Mouse (Mus musculus): ENCODE measurements around the gene Gm4131.
A peak's percentile ranks its signal among the peaks of the same experiment; 100 is the strongest.
"Not testable (repeated sequence)": the region's sequence is repeated elsewhere in the genome, so short reads cannot be mapped to it uniquely, and the experiment has no call there.

The Gm4131 gene

GRCm38 (mm10) chr14:62566821-62567220 is at the start of gene Gm4131:
Gene Gm4131 (minus strand): TSS chr14:62566921.
- DNase-seq: not testable (repeated sequence)

- no peak for DNase-seq
These were observed 43.2 kb upstream of the Gm4131 start for GRCm38 (mm10) chr14:62609904-62610303.

- peak; percentile 7 to 41 for DNase-seq
These were observed 41.1 kb upstream of the Gm4131 start for GRCm38 (mm10) chr14:62607791-62608196.

- no peak for DNase-seq
These were observed 36.1 kb upstream of the Gm4131 start for GRCm38 (mm10) chr14:62602869-62603268.

- peak in 1 of 2 experiments; percentile 13 for DNase-seq
These were observed 35.5 kb upstream of the Gm4131 start for GRCm38 (mm10) chr14:62602271-62602670.

GRCm38 (mm10) chr14:62600109-62600522 is 33.4 kb upstream of the Gm4131 start:
- DNase-seq: no peak

DNA sequence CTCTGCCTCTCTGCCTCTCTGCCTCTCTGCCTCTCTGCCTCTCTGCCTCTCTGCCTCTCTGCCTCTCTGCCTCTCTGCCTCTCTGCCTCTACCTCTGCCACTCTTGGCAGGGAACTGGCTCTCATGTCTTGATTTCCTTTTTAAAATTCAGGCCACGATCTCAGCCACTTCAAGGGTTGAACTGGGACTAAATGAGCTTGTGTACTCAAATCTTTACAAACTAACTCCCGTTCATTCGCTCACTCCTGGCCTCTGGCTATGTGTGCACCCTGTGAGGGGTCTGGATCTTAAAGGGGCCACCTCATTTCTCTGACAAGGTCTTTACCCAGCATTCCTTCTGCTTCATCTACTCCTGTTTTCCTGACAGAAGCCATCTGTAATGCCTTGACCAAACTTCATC is 18.6 kb upstream of the Gm4131 start:
- no peak for DNase-seq

- no peak for DNase-seq
These were observed 17.9 kb upstream of the Gm4131 start for GRCm38 (mm10) chr14:62584637-62585036.

- DNase-seq: no peak
These were observed 15.0 kb upstream of the Gm4131 start for GRCm38 (mm10) chr14:62581768-62582167.

DNA sequence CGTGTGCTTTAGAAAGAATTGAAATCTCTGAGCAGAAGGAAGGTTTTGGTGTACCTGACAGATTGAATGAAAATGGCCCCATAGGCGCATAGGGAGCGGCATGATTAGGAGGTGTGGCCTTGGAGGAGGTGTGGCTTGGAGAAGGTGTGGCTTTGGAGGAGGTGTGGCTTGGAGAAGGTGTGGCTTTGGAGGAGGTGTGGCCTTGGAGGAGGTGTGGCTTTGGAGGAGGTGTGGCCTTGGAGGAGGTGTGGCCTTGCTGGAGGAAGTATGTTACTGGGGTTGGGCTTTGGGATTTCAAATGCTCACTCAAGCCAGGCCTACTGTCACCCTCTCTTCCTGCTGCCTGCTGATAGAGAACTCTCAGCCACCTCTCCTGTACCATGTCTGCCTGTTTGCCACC is 14.2 kb upstream of the Gm4131 start:
- DNase-seq: no peak

- no peak for DNase-seq
These were observed 9.1 kb upstream of the Gm4131 start for GRCm38 (mm10) chr14:62575862-62576261.

DNA sequence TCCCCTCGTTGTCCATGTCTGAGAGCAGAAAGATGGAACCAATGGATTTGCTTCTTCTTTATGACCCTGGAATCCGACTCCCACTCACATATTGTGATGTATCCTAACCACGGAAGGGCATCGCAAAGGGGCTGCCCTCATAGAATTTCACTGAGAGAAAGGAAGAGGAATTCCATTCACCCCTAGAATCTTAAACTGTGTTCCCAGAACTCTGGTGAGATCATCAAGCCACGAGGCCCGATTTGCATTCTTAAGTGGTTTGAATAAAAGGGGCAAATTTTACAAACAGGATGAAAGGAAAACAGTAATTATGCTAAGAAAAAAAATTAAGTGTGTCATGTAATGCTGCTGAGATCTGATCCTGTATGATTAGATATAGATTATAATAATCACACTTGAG is 8.2 kb upstream of the Gm4131 start:
- no peak for DNase-seq

DNA sequence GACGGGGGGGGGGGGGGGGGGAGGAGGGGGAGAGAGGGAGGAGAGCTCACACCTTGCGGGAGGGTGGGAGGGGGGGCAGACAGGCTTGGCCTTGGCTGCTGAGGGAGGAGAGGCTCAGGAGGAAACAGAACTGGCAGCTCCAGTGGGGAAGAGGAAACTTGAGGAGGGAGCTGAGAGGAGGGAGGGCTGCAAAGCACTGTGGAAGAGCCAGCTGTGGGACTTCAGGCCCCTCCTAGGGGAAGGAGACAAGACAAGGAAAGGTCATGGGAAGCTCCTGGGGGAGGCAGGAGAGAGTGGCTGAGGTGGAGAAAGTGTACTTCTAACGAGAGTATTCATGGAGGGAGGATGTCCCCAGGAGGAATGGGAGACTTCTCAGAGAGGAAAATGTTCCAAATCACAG is 6.7 kb upstream of the Gm4131 start:
- no peak for DNase-seq

GRCm38 (mm10) chr14:62570299-62570698 is 3.6 kb upstream of the Gm4131 start:
- DNase-seq: no peak

- DNase-seq: no peak
These were observed 2.7 kb upstream of the Gm4131 start for GRCm38 (mm10) chr14:62569463-62569862.

DNA sequence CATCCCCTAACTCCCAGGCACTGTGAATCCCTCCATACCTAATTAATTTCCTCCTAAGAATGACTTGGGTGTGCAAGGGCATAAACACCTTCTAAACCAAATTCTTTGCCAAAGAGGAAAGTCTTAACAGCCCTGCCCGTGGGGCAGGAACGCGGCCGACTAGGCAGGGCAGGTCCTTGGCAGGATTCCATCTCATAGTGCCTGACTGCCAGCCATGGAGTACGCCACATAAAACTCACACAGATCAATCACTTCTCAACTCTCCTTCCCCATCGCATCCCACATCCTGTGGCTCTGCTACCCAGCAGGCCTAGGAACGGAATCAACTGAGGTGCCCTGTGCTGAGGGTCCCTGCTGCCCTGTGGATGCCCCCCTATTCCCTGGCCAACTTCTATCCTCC is 3.0 kb downstream of the Gm4131 start:
- peak; percentile 46 to 64 for DNase-seq

DNA sequence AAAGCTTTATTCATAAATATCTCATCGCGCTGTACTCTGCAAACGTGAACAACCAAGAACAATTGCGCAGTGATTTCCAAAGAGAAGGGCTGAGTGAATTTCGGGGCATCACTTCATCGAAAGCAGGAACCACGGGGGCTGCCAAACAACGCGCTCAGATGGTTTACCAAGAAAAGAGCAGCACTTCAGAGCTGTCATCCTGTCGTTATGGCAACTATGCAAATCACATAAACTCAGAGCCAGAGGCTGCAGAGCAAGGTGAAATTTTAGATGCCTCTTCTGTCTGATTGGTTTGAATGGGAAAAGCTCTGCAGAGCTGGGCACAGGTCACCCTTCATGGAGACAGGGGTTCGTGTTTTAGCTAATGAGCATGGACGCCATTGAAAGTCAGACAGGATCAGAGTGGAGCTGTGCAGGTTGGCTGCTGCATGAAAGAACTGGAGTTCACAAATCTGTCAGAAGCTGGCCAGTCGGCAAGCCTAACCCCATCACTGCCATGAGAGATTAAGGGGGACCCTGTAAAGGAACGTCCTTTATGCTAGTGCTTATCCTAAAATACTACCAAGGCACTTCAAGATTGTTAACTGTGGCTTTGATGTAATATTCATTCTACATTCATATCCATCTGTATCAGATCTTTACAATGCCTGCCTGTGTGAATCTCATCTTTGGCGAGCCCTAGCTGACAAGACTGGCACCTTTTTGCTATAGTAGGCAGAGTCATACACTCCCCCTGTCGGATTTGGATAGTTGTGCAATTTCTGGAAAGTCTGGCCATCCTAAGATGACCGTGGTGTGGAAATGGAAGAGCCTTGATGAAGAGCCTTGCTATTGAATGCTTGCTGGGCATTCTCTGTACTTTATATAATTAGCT is 4.6 kb downstream of the Gm4131 start:
- no peak for DNase-seq

DNA sequence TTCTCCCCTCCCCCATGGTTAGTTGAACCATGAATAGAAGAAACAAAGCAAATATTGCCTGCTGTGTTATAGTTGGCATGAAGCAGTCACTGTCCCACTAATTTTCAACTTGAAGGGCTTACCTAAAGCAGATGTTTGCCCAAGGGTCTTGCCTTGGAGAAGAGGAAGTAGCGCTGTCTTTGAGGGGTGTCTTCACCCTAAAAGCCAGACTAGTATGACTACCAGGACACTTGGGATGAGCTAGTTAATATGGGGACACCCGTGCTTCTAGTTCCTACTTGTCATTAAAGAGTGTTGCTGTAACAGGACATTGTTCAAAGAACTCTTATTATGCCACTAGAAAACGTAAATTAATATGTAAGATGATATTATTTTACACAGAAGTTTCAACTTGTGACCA is 9.6 kb downstream of the Gm4131 start:
- DNase-seq: no peak

- no peak for DNase-seq
These were observed 10.6 kb downstream of the Gm4131 start for GRCm38 (mm10) chr14:62555840-62556810.

- DNase-seq: peak; percentile 52 to 80
These were observed 11.4 kb downstream of the Gm4131 start, which contains the start of gene Fam124a for GRCm38 (mm10) chr14:62555309-62555829. Gene Fam124a (plus strand): TSS chr14:62555737.

DNA sequence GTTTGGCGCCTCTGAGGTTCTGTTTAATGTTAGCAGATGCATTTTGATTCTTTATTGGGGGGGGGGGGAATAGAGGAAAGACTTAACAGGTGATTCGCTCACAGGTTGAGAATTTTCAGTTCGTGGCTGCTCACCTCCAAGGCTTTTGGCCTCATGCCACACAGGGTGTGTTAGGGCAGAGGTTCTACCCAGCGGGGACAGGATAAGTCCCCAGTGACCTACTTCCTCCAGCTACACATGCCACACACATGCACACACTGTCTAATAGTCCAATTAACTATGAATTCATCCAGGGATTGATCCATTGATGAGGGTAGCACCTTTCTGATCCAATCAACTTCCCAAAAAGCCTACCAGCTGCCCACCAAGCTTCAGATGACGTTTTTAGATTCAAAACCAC is 12.9 kb downstream of the Gm4131 start:
- DNase-seq: no peak

DNA sequence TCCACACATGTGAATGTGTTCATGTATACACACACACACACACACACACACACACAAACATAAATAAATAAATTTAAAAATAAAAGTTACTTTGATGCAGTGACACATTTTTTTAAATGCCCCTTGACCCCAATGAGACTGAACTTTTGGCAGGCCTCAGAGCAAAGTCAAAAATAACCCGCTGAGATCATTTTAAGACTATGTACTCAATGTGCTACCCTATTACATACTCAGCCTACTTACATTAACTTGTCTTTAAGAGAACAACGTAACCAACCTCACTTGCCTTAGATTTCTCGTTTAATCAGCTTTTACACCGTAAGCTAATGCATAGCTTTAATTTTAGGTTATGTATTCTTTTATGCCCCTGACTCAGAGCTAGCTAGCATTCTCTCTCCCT is 13.9 kb downstream of the Gm4131 start:
- no peak for DNase-seq

- no peak for DNase-seq
These were observed 16.6 kb downstream of the Gm4131 start for GRCm38 (mm10) chr14:62550121-62550520.

Data from kidney, postnatal 25 days (tissue).